ENCODE assay signal across 10 mouse cellular contexts in the genomic region with DNA sequence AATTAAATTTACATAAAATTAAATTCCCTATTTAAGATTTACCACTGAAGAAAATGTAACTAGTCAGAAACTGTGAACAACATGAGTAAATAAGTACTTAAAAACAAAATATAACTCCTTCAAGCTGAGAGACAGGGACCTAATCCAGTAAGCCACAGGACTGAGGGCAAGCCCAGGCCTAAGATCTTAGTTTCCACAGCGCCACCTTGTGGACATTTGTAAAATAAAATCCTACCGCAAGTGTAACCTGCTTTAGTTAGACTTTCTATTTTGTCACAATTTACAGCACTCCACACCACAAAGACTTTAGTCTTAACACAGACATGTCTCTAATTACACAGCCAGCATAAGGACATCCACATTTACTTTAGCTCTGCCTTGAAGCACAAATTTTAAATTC. TPM values are rescaled to one million over a fixed set of nuclear protein-coding genes. Genes with fewer than 3 reads are reported as not detected.
DNase-seq lines count a peak whose midpoint lies in the region; ATAC-seq and TF ChIP-seq lines count a peak whose summit lies in the region.
"Had no signal": no experiment of that assay in that cellular context is flagged by ENCODE, and none has a peak within 500 bp of the region (broad histone marks: within the 10 kb centered on the region; RNA-seq: fewer than 3 reads in every experiment).

No protein-coding gene starts in this region.

- no peak overlapping the region for H3K9ac ChIP-seq in heart, adult 2 months (ENCODE audit: low read depth, low read length)
- H3K9ac ChIP-seq in kidney, postnatal 0 days (ENCODE audit: low read depth, low read length): no peak overlapping the region
- H3K9ac ChIP-seq: embryonic facial prominence, embryonic 13.5 days had no signal

- 0 out of 2 replicates have a peak, but pooled peaks have one; percentile 43 for ATAC-seq in kidney, postnatal 0 days (replicated peaks; ENCODE audit: low FRiP score, low read depth)
- peak; percentile 91 for ATAC-seq in megakaryocyte, adult 5-6 weeks (ENCODE audit: poor library complexity, severe bottlenecking)

- 13% methylated on average over 2 of the region's 2 CpGs for WGBS in heart, adult 2 months
- 8% methylated on average over 2 of the region's 2 CpGs for WGBS in heart, embryonic 10.5 days
- 8% methylated on average over 2 of the region's 2 CpGs for WGBS in kidney, postnatal 0 days

- no peaks in the 10 kb centered on the region for H3K36me3 ChIP-seq in heart, adult 2 months (ENCODE audit: control insufficient read depth, insufficient read depth, low read length)
- H3K36me3 ChIP-seq in heart, embryonic 10.5 days: peaks cover 12% of the 10 kb centered on the region; the same call in 1 of the 2 replicates
- H3K36me3 ChIP-seq in C2C12 (ENCODE audit: control insufficient read depth, insufficient read depth): peaks cover 17% of the 10 kb centered on the region
- H3K36me3 ChIP-seq in kidney, postnatal 0 days (ENCODE audit: insufficient read depth, low read length): peaks cover 19% of the 10 kb centered on the region; the same call in 1 of the 2 replicates
- no peaks in the 10 kb centered on the region for H3K36me3 ChIP-seq in splenic B cell, adult 2 months (ENCODE audit: control insufficient read depth, insufficient read depth, low read length, poor library complexity, severe bottlenecking)

- TF ChIP-seq CTCF in heart, adult 2 months (IDR thresholded peaks at IDR 0.05): peak; percentile 84
- TF ChIP-seq CTCF in C2C12 (IDR thresholded peaks at IDR 0.05; ENCODE audit: control insufficient read depth, insufficient read depth, insufficient read length): peak; percentile 12
- peak; percentile 84 for TF ChIP-seq CTCF in kidney, postnatal 0 days (IDR thresholded peaks at IDR 0.05; ENCODE audit: low read depth)

- no peaks in the 10 kb centered on the region for H3K4me1 ChIP-seq in heart, adult 2 months (ENCODE audit: control insufficient read depth, insufficient read depth, low read length)
- H3K4me1 ChIP-seq in heart, embryonic 10.5 days: 0 out of 2 replicates have a peak, but pooled peaks cover 3% of the 10 kb centered on the region
- no peaks in the 10 kb centered on the region for H3K4me1 ChIP-seq in kidney, postnatal 0 days (replicated peaks; ENCODE audit: insufficient read depth, low read length)
- H3K4me1 ChIP-seq: embryonic facial prominence, embryonic 13.5 days had no signal

- no peak overlapping the region for H3K4me3 ChIP-seq in heart, adult 2 months
- H3K4me3 ChIP-seq in heart, embryonic 10.5 days: no peak overlapping the region
- H3K4me3 ChIP-seq in C2C12 (ENCODE audit: insufficient read depth, poor library complexity, severe bottlenecking): no peak overlapping the region
- H3K4me3 ChIP-seq in kidney, postnatal 0 days (replicated peaks; ENCODE audit: low read depth, low read length): no peak overlapping the region
- H3K4me3 ChIP-seq: embryonic facial prominence, embryonic 13.5 days had no signal

- TF ChIP-seq POLR2A in heart, adult 2 months (IDR thresholded peaks at IDR 0.05; ENCODE audit: insufficient read depth, low read depth, low read length): no peak

- intact Hi-C loops in heart, adult 2 months (cut with DNase I): loop anchor here (1.0 kb wide), 1 partner anchor 50 kb away; no protein-coding TSS in a partner anchor

- H3K79me3 ChIP-seq in C2C12 (ENCODE audit: low read depth): no peaks in the 10 kb centered on the region

- no peaks in the 10 kb centered on the region for H3K27me3 ChIP-seq in heart, adult 2 months (ENCODE audit: control insufficient read depth, insufficient read depth, low read length)
- H3K27me3 ChIP-seq in heart, embryonic 10.5 days (ENCODE audit: insufficient read depth, poor library complexity, severe bottlenecking): no peaks in the 10 kb centered on the region
- H3K27me3 ChIP-seq in C2C12 (ENCODE audit: control insufficient read depth, insufficient read depth, insufficient read length): no peaks in the 10 kb centered on the region
- H3K27me3 ChIP-seq in kidney, postnatal 0 days (ENCODE audit: insufficient read depth, low read length): no peaks in the 10 kb centered on the region
- no peaks in the 10 kb centered on the region for H3K27me3 ChIP-seq in splenic B cell, adult 2 months (ENCODE audit: control insufficient read depth, insufficient read depth, low read length, poor library complexity, severe bottlenecking)
- H3K27me3 ChIP-seq: embryonic facial prominence, embryonic 13.5 days had no signal

- no peak overlapping the region for H3K27ac ChIP-seq in heart, adult 2 months
- H3K27ac ChIP-seq in heart, embryonic 10.5 days: no peak overlapping the region
- H3K27ac ChIP-seq in kidney, postnatal 0 days: no peak overlapping the region
- H3K27ac ChIP-seq: embryonic facial prominence, embryonic 13.5 days; macrophage had no signal

- no peaks in the 10 kb centered on the region for H3K79me2 ChIP-seq in heart, adult 2 months (replicated peaks; ENCODE audit: control insufficient read depth, insufficient read depth, low read length)
- H3K79me2 ChIP-seq in C2C12 (ENCODE audit: control insufficient read depth, insufficient read depth): no peaks in the 10 kb centered on the region

- peak in 1 of 2 experiments; percentile 16 for DNase-seq in heart, adult 2 months
- DNase-seq in heart, embryonic 10.5 days (ENCODE audit: low spot score): no peak
- peak; percentile 30 to 56 for DNase-seq in adrenal gland, adult 18-20 months (ENCODE audit: low spot score in 2 of 2)
- DNase-seq in embryo, embryonic 9.5 days (ENCODE audit: extremely low spot score): peak; percentile 51
- peak; percentile 84 for DNase-seq in kidney, postnatal 0 days (ENCODE audit: low spot score)
- peak; percentile 75 for DNase-seq in splenic B cell, adult 2 months (ENCODE audit: low read depth, low spot score)

- no peaks in the 10 kb centered on the region for H3K9me3 ChIP-seq in heart, embryonic 10.5 days
- H3K9me3 ChIP-seq in kidney, postnatal 0 days (replicated peaks; ENCODE audit: low read length): no peaks in the 10 kb centered on the region
- H3K9me3 ChIP-seq: embryonic facial prominence, embryonic 13.5 days had no signal

- no peak for TF ChIP-seq EP300 in heart, adult 2 months (IDR thresholded peaks at IDR 0.05; ENCODE audit: insufficient read depth, low read depth, low read length)

- no peak overlapping the region for H3ac ChIP-seq in C2C12 (ENCODE audit: control insufficient read depth, insufficient read length, low read depth)

- no peak overlapping the region for H3K4me2 ChIP-seq in kidney, postnatal 0 days (ENCODE audit: low read length)
- H3K4me2 ChIP-seq: embryonic facial prominence, embryonic 13.5 days had no signal

TF ChIP-seq in C2C12, 6 proteins besides CTCF, POLR2A, EP300 and RAD21:
- TF ChIP-seq MYOD1 (IDR thresholded peaks at IDR 0.05; ENCODE audit: control insufficient read depth, insufficient read length, low read depth) (no peak), USF1 (IDR thresholded peaks at IDR 0.05; ENCODE audit: low read depth) (no peak), CEBPB (IDR thresholded peaks at IDR 0.05; ENCODE audit: low read depth) (no peak), MYOG (IDR thresholded peaks at IDR 0.05; ENCODE audit: control insufficient read depth, extremely low read depth, insufficient read length) (no peak), FOSL1 (IDR thresholded peaks at IDR 0.05; ENCODE audit: insufficient read depth, low read length, poor library complexity, severe bottlenecking) (no peak), MAX (IDR thresholded peaks at IDR 0.05) (no peak)

RNA-seq across cellular contexts. Expression of a gene that starts 30.1 kb away (rescaled TPM):
- 10 to 100 TPM; 15.6 to 18.9 TPM for total RNA-seq in heart, adult 2 months (2021)
- 6.9 and 9.3 TPM in 2 replicates for polyA plus RNA-seq in heart, adult 2 months (2012; rRNA removed)
- polyA plus RNA-seq in heart, embryonic 10.5 days (2016; fragmentation: Nextera tagmentation; extraction: Ambion mirVana): 13.2 and 15.3 TPM in 2 replicates
- polyA plus RNA-seq in C2C12 (2012; fragmentation: generic; extraction: Trizol): 13.1 TPM
- total RNA-seq in adrenal gland, adult 18-20 months (2021): 10 to 100 TPM; 18.9 to 20.7 TPM
- 9.4 and 10.2 TPM in 2 replicates for polyA plus RNA-seq in kidney, postnatal 0 days (2015; fragmentation: Nextera tagmentation; extraction: Ambion mirVana)
- total RNA-seq in megakaryocyte, adult 5-6 weeks (2015): 6.8 and 7.1 TPM in 2 replicates
- total RNA-seq in megakaryocyte, adult 5-6 weeks (2017): 10.0 and 15.6 TPM in 2 replicates

RNA-seq across cellular contexts. Expression of a gene that starts 43.5 kb away (rescaled TPM):
- 10 to 100 TPM; 27.7 to 28.0 TPM for total RNA-seq in heart, adult 2 months (2021)
- 18.5 and 23.8 TPM in 2 replicates for polyA plus RNA-seq in heart, adult 2 months (2012; rRNA removed)
- 33.4 and 38.8 TPM in 2 replicates for polyA plus RNA-seq in heart, embryonic 10.5 days (2016; fragmentation: Nextera tagmentation; extraction: Ambion mirVana)
- 14.2 TPM for polyA plus RNA-seq in C2C12 (2012; fragmentation: generic; extraction: Trizol)
- total RNA-seq in adrenal gland, adult 18-20 months (2021): 10 to 100 TPM; 44.7 to 47.7 TPM
- 43.8 and 45.6 TPM in 2 replicates for polyA plus RNA-seq in kidney, postnatal 0 days (2015; fragmentation: Nextera tagmentation; extraction: Ambion mirVana)
- 24.1 and 31.6 TPM in 2 replicates for total RNA-seq in megakaryocyte, adult 5-6 weeks (2015)
- 28.3 and 31.6 TPM in 2 replicates for total RNA-seq in megakaryocyte, adult 5-6 weeks (2017)

Comparison
In these comparisons a context has a peak if more than half of its experiments do, and no peak if none do; other contexts are left out.
1. CTCF ChIP-seq: peak in every context shown above with its lines; median percentile 84 in heart, adult 2 months; 84 in kidney, postnatal 0 days; 12 in C2C12.